Mouse (Mus musculus): ENCODE measurements around the gene Mier1. TPM values are rescaled to one million over a fixed set of nuclear protein-coding genes. Genes with fewer than 3 reads are reported as not detected.

Mier1 gene
- total RNA-seq, 2 experiments from 2014 or later, result 49.1 to 59.0 TPM

Other genes with a start within 250 kb of the Mier1 start
- gene Tctex1d1, start 135.8 kb upstream of the Mier1 start, total RNA-seq (2021), result 1 to 10 TPM; 1.0 to 1.4 TPM
- not detected for gene Insl5, start 87.5 kb upstream of the Mier1 start, total RNA-seq (2021)
- 10 to 100 TPM; 10.9 TPM for gene Wdr78, start 165 bp downstream of the Mier1 start, total RNA-seq (2021)
- 10 to 100 TPM; 10.2 to 10.9 TPM for gene Slc35d1, start 100.8 kb downstream of the Mier1 start, total RNA-seq (2021)
- not detected for gene 4921539E11Rik, start 176.5 kb downstream of the Mier1 start, total RNA-seq (2021)
- 1 to 10 TPM; 9.1 to 9.3 TPM for gene Oma1, start 199.4 kb downstream of the Mier1 start, total RNA-seq (2021)